Mouse (Mus musculus): ENCODE results near the gene Smim26. TPM values are rescaled to one million over a fixed set of nuclear protein-coding genes. Genes with fewer than 3 reads are reported as not detected.
A peak's percentile ranks its signal among the peaks of the same experiment; 100 is the strongest.

Gene Smim26
- total and polyA plus RNA-seq, 2 experiments from 2014 or later = 19.1 to 72.2 TPM

- DNase-seq (ENCODE audit: low spot score) (no peak), ATAC-seq (ENCODE audit: low FRiP score) (no peak)
- Histone ChIP-seq H3K9me3 (ENCODE audit: low read length) (no peaks in the 10 kb centered on the region), H3K27me3 (ENCODE audit: insufficient read depth, low read length) (no peaks in the 10 kb centered on the region), H3K36me3 (ENCODE audit: insufficient read depth, low read length) (peaks cover 4% of the 10 kb centered on the region; the same call in 1 of the 2 replicates), H3K27ac (ENCODE audit: low read depth, low read length) (no peak overlapping the region), H3K4me3 (ENCODE audit: low read depth, low read length) (no peak overlapping the region), H3K9ac (replicated peaks; ENCODE audit: low read length, poor library complexity, severe bottlenecking) (no peak overlapping the region), H3K4me1 (ENCODE audit: insufficient read depth, low read length) (no peaks in the 10 kb centered on the region), H3K4me2 (ENCODE audit: low read depth, low read length, poor library complexity, severe bottlenecking) (no peak overlapping the region)
- no peak for TF ChIP-seq CTCF (IDR thresholded peaks at IDR 0.05)
- 83% methylated on average over 2 of the region's 2 CpGs for WGBS
These were observed 39.7 kb downstream of the Smim26 start for GRCm38 (mm10) chr2:144633551-144633950.

- DNase-seq (ENCODE audit: low spot score) = no peak
- Histone ChIP-seq H3K4me1 (ENCODE audit: insufficient read depth, low read length) (no peaks in the 10 kb centered on the region), H3K36me3 (ENCODE audit: insufficient read depth, low read length) (peaks cover 4% of the 10 kb centered on the region; the same call in 1 of the 2 replicates), H3K9me3 (ENCODE audit: low read length) (no peaks in the 10 kb centered on the region), H3K27ac (ENCODE audit: low read depth, low read length) (no peak overlapping the region), H3K4me2 (ENCODE audit: low read depth, low read length, poor library complexity, severe bottlenecking) (no peak overlapping the region), H3K4me3 (ENCODE audit: low read depth, low read length) (no peak overlapping the region), H3K9ac (replicated peaks; ENCODE audit: low read length, poor library complexity, severe bottlenecking) (no peak overlapping the region), H3K27me3 (ENCODE audit: insufficient read depth, low read length) (no peaks in the 10 kb centered on the region)
- no peak for TF ChIP-seq CTCF (IDR thresholded peaks at IDR 0.05)
- no peak for ATAC-seq (ENCODE audit: low FRiP score)
- WGBS = 75% methylated on average over 5 of the region's 5 CpGs
These were observed 40.4 kb downstream of the Smim26 start for GRCm38 (mm10) chr2:144634231-144634630.

GRCm38 (mm10) chr2:144634729-144635128 lies 40.9 kb downstream of the Smim26 start:
- TF ChIP-seq CTCF (IDR thresholded peaks at IDR 0.05) = no peak
- no peak overlapping the region for H3K9ac ChIP-seq (replicated peaks; ENCODE audit: low read length, poor library complexity, severe bottlenecking)
- no peaks in the 10 kb centered on the region for H3K9me3 ChIP-seq (ENCODE audit: low read length)
- no peak for ATAC-seq (ENCODE audit: low FRiP score)
- no peak overlapping the region for H3K4me2 ChIP-seq (ENCODE audit: low read depth, low read length, poor library complexity, severe bottlenecking)
- no peak overlapping the region for H3K4me3 ChIP-seq (ENCODE audit: low read depth, low read length)
- no peak overlapping the region for H3K27ac ChIP-seq (ENCODE audit: low read depth, low read length)
- no peaks in the 10 kb centered on the region for H3K4me1 ChIP-seq (ENCODE audit: insufficient read depth, low read length)
- peaks cover 4% of the 10 kb centered on the region; the same call in 1 of the 2 replicates for H3K36me3 ChIP-seq (ENCODE audit: insufficient read depth, low read length)
- H3K27me3 ChIP-seq (ENCODE audit: insufficient read depth, low read length) = no peaks in the 10 kb centered on the region
- DNase-seq (ENCODE audit: low spot score) = no peak
- WGBS = 75% methylated on average over 2 of the region's 2 CpGs

- Histone ChIP-seq H3K9me3 (ENCODE audit: low read length) (no peaks in the 10 kb centered on the region), H3K4me1 (ENCODE audit: insufficient read depth, low read length) (no peaks in the 10 kb centered on the region), H3K4me3 (ENCODE audit: low read depth, low read length) (no peak overlapping the region), H3K36me3 (ENCODE audit: insufficient read depth, low read length) (peaks cover 4% of the 10 kb centered on the region; the same call in 1 of the 2 replicates), H3K27ac (ENCODE audit: low read depth, low read length) (no peak overlapping the region), H3K27me3 (ENCODE audit: insufficient read depth, low read length) (no peaks in the 10 kb centered on the region), H3K4me2 (ENCODE audit: low read depth, low read length, poor library complexity, severe bottlenecking) (no peak overlapping the region), H3K9ac (replicated peaks; ENCODE audit: low read length, poor library complexity, severe bottlenecking) (no peak overlapping the region)
- peak; percentile 99 for TF ChIP-seq CTCF (IDR thresholded peaks at IDR 0.05)
- DNase-seq (ENCODE audit: low spot score) (peak; percentile 85), ATAC-seq (ENCODE audit: low FRiP score) (peak; percentile 71)
- 14% methylated on average over 5 of the region's 5 CpGs for whole genome bisulfite sequencing
These were observed 41.9 kb downstream of the Smim26 start for GRCm38 (mm10) chr2:144635644-144636320.

- no peak for DNase-seq (ENCODE audit: low spot score)
- Histone ChIP-seq H3K27ac (ENCODE audit: low read depth, low read length) (no peak overlapping the region), H3K9ac (replicated peaks; ENCODE audit: low read length, poor library complexity, severe bottlenecking) (no peak overlapping the region), H3K4me2 (ENCODE audit: low read depth, low read length, poor library complexity, severe bottlenecking) (no peak overlapping the region), H3K9me3 (ENCODE audit: low read length) (no peaks in the 10 kb centered on the region), H3K36me3 (ENCODE audit: insufficient read depth, low read length) (peaks cover 3% of the 10 kb centered on the region; the same call in 1 of the 2 replicates), H3K4me1 (ENCODE audit: insufficient read depth, low read length) (no peaks in the 10 kb centered on the region), H3K4me3 (ENCODE audit: low read depth, low read length) (no peak overlapping the region), H3K27me3 (ENCODE audit: insufficient read depth, low read length) (no peaks in the 10 kb centered on the region)
- 88% methylated on average over 4 of the region's 4 CpGs for WGBS
- ATAC-seq (ENCODE audit: low FRiP score) = no peak
- TF ChIP-seq CTCF (IDR thresholded peaks at IDR 0.05) = no peak
These were observed 43.4 kb downstream of the Smim26 start for GRCm38 (mm10) chr2:144637204-144637603.

- Histone ChIP-seq H3K4me2 (ENCODE audit: low read depth, low read length, poor library complexity, severe bottlenecking) (no peak overlapping the region), H3K36me3 (ENCODE audit: insufficient read depth, low read length) (no peaks in the 10 kb centered on the region), H3K27me3 (ENCODE audit: insufficient read depth, low read length) (no peaks in the 10 kb centered on the region), H3K27ac (ENCODE audit: low read depth, low read length) (no peak overlapping the region), H3K4me1 (ENCODE audit: insufficient read depth, low read length) (no peaks in the 10 kb centered on the region), H3K9me3 (ENCODE audit: low read length) (no peaks in the 10 kb centered on the region), H3K9ac (replicated peaks; ENCODE audit: low read length, poor library complexity, severe bottlenecking) (no peak overlapping the region), H3K4me3 (ENCODE audit: low read depth, low read length) (no peak overlapping the region)
- TF ChIP-seq CTCF (IDR thresholded peaks at IDR 0.05) = no peak
- WGBS = 72% methylated on average over 12 of the region's 12 CpGs
- peak; percentile 21; the same call in 1 of the 2 replicates for ATAC-seq (ENCODE audit: low FRiP score)
- peak; percentile 32 for DNase-seq (ENCODE audit: low spot score)
These were observed 44.0 kb downstream of the Smim26 start for GRCm38 (mm10) chr2:144637671-144638395.
